Mouse (Mus musculus): ENCODE data around the gene Plekha5.

DNA sequence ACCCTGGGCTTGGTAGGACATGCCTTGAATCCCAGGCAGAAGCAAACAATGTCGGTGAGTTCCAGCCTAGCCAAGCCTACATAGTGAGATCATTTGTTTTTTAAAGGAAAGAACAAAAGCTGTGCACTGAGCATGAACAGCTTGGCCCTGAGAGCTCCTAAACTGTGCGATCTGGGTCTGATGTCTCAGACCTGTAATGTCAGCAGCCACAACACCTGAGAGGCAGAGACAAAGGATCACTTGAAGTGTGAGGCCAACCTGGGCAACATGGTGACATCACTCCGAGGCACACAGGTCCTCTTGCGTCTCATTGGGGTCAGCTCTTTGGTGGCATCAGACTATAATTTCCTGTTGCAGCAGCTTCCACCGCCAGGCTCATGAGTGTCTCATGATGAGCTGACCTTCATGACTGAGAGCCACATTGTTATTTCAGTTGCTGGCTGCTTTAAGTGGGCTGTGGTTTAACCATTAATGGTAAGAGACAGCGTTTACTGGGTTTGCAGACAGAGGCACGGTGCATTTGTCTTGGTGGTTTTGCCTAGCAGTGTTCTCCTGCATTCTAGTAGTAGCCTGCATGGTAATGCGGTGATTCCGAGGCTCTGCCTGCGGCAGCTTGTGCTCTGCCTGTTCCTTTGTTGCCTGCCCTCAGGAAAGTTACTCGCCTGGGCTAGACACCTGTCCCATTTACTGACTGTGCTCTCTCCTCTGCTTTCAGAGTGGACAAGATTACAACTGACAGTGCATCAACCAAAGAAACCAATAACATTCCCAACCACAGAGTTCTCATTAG, 119.3 kb downstream of the Plekha5 start:
- TF ChIP-seq CTCF (IDR thresholded peaks at IDR 0.05; ENCODE audit: low read depth, low read length) (no peak), GATA1 (IDR thresholded peaks at IDR 0.05; ENCODE audit: borderline replicate concordance, low read length) (no peak)

All from G1E (cell line).